ENCODE assay signal across 10 mouse cellular contexts in genomic region chr11:25045977-25046376, GRCm38 (mm10).
DNase-seq lines count a peak whose midpoint lies in the region; ATAC-seq and TF ChIP-seq lines count a peak whose summit lies in the region.
"Had no signal": no experiment of that assay in that cellular context is flagged by ENCODE, and none has a peak within 500 bp of the region (broad histone marks: within the 10 kb centered on the region; RNA-seq: fewer than 3 reads in every experiment).

No protein-coding gene starts in this region.

- H3K4me3 ChIP-seq in hindbrain, embryonic 11.5 days (ENCODE audit: low read depth, low read length), result no peak overlapping the region
- H3K4me3 ChIP-seq in hindbrain, embryonic 14.5 days (replicated peaks; ENCODE audit: low read length), result no peak overlapping the region
- no peak overlapping the region for H3K4me3 ChIP-seq in lung, adult 2 months (replicated peaks; ENCODE audit: extremely low read depth, low read depth, low read length)
- H3K4me3 ChIP-seq in limb, embryonic 10.5 days, result no peak overlapping the region
- H3K4me3 ChIP-seq: heart, embryonic 13.5 days; liver, embryonic 13.5 days had no signal

- WGBS in hindbrain, embryonic 11.5 days, result 70% methylated on average over 7 of the region's 7 CpGs
- WGBS in hindbrain, embryonic 14.5 days, result 54% methylated on average over 7 of the region's 7 CpGs
- 52% methylated on average over 7 of the region's 7 CpGs for WGBS in lung, adult 2 months
- 70% methylated on average over 7 of the region's 7 CpGs for WGBS in limb, embryonic 10.5 days

- H3K4me1 ChIP-seq in hindbrain, embryonic 11.5 days (replicated peaks; ENCODE audit: control insufficient read depth, insufficient read depth, low read length), result no peaks in the 10 kb centered on the region
- no peaks in the 10 kb centered on the region for H3K4me1 ChIP-seq in hindbrain, embryonic 14.5 days (replicated peaks; ENCODE audit: control insufficient read depth, insufficient read depth, low read length)
- no peaks in the 10 kb centered on the region for H3K4me1 ChIP-seq in lung, adult 2 months (ENCODE audit: control insufficient read depth, insufficient read depth, low read length)
- H3K4me1 ChIP-seq in limb, embryonic 10.5 days, result peaks cover 18% of the 10 kb centered on the region
- H3K4me1 ChIP-seq: liver, embryonic 13.5 days had no signal

- no peak for TF ChIP-seq POLR2A in lung, adult 2 months (IDR thresholded peaks at IDR 0.05; ENCODE audit: borderline replicate concordance, extremely low read depth, low read depth, low read length)

- no peak overlapping the region for H3K9ac ChIP-seq in hindbrain, embryonic 11.5 days (ENCODE audit: low read depth, low read length)
- no peak overlapping the region for H3K9ac ChIP-seq in hindbrain, embryonic 14.5 days
- H3K9ac ChIP-seq: heart, embryonic 13.5 days; liver, embryonic 13.5 days had no signal

- H3K9me3 ChIP-seq in hindbrain, embryonic 11.5 days (ENCODE audit: control insufficient read depth, low read length), result no peaks in the 10 kb centered on the region
- no peaks in the 10 kb centered on the region for H3K9me3 ChIP-seq in hindbrain, embryonic 14.5 days (ENCODE audit: control insufficient read depth, low read length)
- H3K9me3 ChIP-seq in limb, embryonic 10.5 days (replicated peaks), result no peaks in the 10 kb centered on the region
- H3K9me3 ChIP-seq: heart, embryonic 13.5 days; liver, embryonic 13.5 days had no signal

- no peaks in the 10 kb centered on the region for H3K36me3 ChIP-seq in hindbrain, embryonic 11.5 days (ENCODE audit: control insufficient read depth, insufficient read depth, low read length)
- H3K36me3 ChIP-seq in hindbrain, embryonic 14.5 days (replicated peaks; ENCODE audit: control insufficient read depth, insufficient read depth), result no peaks in the 10 kb centered on the region
- no peaks in the 10 kb centered on the region for H3K36me3 ChIP-seq in limb, embryonic 10.5 days
- H3K36me3 ChIP-seq: heart, embryonic 13.5 days; liver, embryonic 13.5 days had no signal

- no peak for ATAC-seq in hindbrain, embryonic 11.5 days (ENCODE audit: low FRiP score)
- ATAC-seq in hindbrain, embryonic 14.5 days (ENCODE audit: low FRiP score), result no peak

- no peak overlapping the region for H3K4me2 ChIP-seq in hindbrain, embryonic 11.5 days (replicated peaks; ENCODE audit: low read depth, low read length)
- no peak overlapping the region for H3K4me2 ChIP-seq in hindbrain, embryonic 14.5 days (replicated peaks)
- H3K4me2 ChIP-seq: heart, embryonic 13.5 days; liver, embryonic 13.5 days had no signal

- H3K27me3 ChIP-seq in hindbrain, embryonic 11.5 days (ENCODE audit: control insufficient read depth, insufficient read depth, low read length), result no peaks in the 10 kb centered on the region
- no peaks in the 10 kb centered on the region for H3K27me3 ChIP-seq in hindbrain, embryonic 14.5 days (ENCODE audit: control insufficient read depth, insufficient read depth, low read length)
- H3K27me3 ChIP-seq in limb, embryonic 10.5 days (ENCODE audit: low read depth, poor library complexity, severe bottlenecking), result no peaks in the 10 kb centered on the region
- H3K27me3 ChIP-seq: heart, embryonic 13.5 days; liver, embryonic 13.5 days had no signal

- peak; percentile 25 for DNase-seq in hindbrain, embryonic 11.5 days (ENCODE audit: low spot score)
- DNase-seq in hindbrain, embryonic 14.5 days (ENCODE audit: low spot score), result no peak
- peak; percentile 1 for DNase-seq in lung, postnatal 36 days
- no peak for DNase-seq in lung, adult 2 months
- DNase-seq in R1 (ENCODE audit: low read depth, low spot score), result peak; percentile 45
- peak; percentile 57 for DNase-seq in limb, embryonic 10.5 days (ENCODE audit: low spot score)
- no peak for DNase-seq in cerebellum, adult 11 months
- no peak for DNase-seq in layer of hippocampus, adult 18-20 months (ENCODE audit: low spot score in 2 of 2)
- DNase-seq: liver, embryonic 13.5 days had no signal

- TF ChIP-seq CTCF in lung, adult 2 months (IDR thresholded peaks at IDR 0.05; ENCODE audit: insufficient read depth, low read length), result no peak

- no peak overlapping the region for H3K27ac ChIP-seq in hindbrain, embryonic 11.5 days (ENCODE audit: low read depth, low read length)
- H3K27ac ChIP-seq in hindbrain, embryonic 14.5 days, result no peak overlapping the region
- H3K27ac ChIP-seq in limb, embryonic 10.5 days, result peak overlapping the region; percentile 44; the same call in 1 of the 2 replicates
- H3K27ac ChIP-seq: heart, embryonic 13.5 days; liver, embryonic 13.5 days had no signal

Comparison
In these comparisons a context has a peak if more than half of its experiments do, and no peak if none do; other contexts are left out.
1. DNase-seq: peak in hindbrain, embryonic 11.5 days (single experiment), lung, postnatal 36 days (single experiment), R1 (single experiment) and limb, embryonic 10.5 days (single experiment); none in hindbrain, embryonic 14.5 days (single experiment), lung, adult 2 months (single experiment), cerebellum, adult 11 months (single experiment) and layer of hippocampus, adult 18-20 months (0 of 2).